Mouse (Mus musculus): ENCODE data around the gene Zbtb32. TPM values are rescaled to one million over a fixed set of nuclear protein-coding genes. Genes with fewer than 3 reads are reported as not detected.

The Zbtb32 gene
- total RNA-seq, 4 experiments from 2014 or later, result not detected

- DNase-seq (ENCODE audit: low spot score in 2 of 2), result no peak
Observed at GRCm38 (mm10) chr7:30549880-30550279, 48.8 kb downstream of the Zbtb32 start.

GRCm38 (mm10) chr7:30544327-30544726 lies 54.4 kb downstream of the Zbtb32 start:
- DNase-seq (ENCODE audit: low spot score in 2 of 2), result no peak

GRCm38 (mm10) chr7:30540572-30540971 lies 58.1 kb downstream of the Zbtb32 start:
- no peak for DNase-seq (ENCODE audit: low spot score in 2 of 2)

Small RNAs within 50 kb of the gene (microRNA-seq; reads per million reads assigned to microRNA genes)
- gene Gm38670 (0.63 to 0.88 reads per million in 2 experiments), gene Mir3569 (0.66 to 1.3 reads per million in 2 experiments)

Other genes starting within 250 kb of the Zbtb32 start
- gene Lrfn3, start 236.1 kb downstream of the Zbtb32 start, total RNA-seq (2022), result 10 to 100 TPM; 29.0 to 31.8 (median 31.0) TPM
- 100 to 1,000 TPM in 2 of 4 experiments, 10 to 100 TPM in 2; 25.2 to 334 (median 134) TPM for gene Tyrobp, start 185.1 kb downstream of the Zbtb32 start, total RNA-seq (2022)
- 1 to 10 TPM in 3 of 4 experiments, not detected in 1; 1.4 to 3.0 (median 2.1) TPM for gene Hcst, start 179.1 kb downstream of the Zbtb32 start, total RNA-seq (2022)
- gene Nfkbid, start 177.2 kb downstream of the Zbtb32 start, total RNA-seq (2022), result 1 to 10 TPM; 2.2 to 4.5 (median 2.8) TPM
- gene Aplp1, start 153.4 kb downstream of the Zbtb32 start, total RNA-seq (2022), result 1,000 to 10,000 TPM; 1,239 to 1,309 (median 1,269) TPM
- 10 to 100 TPM in 1 of 4 experiments, 1 to 10 TPM in 3; 5.5 to 10.2 (median 7.5) TPM for gene Kirrel2, start 141.2 kb downstream of the Zbtb32 start, total RNA-seq (2022)
- gene Nphs1, start 140.6 kb downstream of the Zbtb32 start, total RNA-seq (2022), result under 1 TPM; 0.68 to 0.82 (median 0.75) TPM
- gene Prodh2, start 105.3 kb downstream of the Zbtb32 start, total RNA-seq (2022), result not detected
- gene Arhgap33, start 63.8 kb downstream of the Zbtb32 start, total RNA-seq (2022), result 100 to 1,000 TPM; 177 to 184 (median 178) TPM
- 1 to 10 TPM; 5.5 to 8.1 (median 6.4) TPM for gene Hspb6, start 46.7 kb downstream of the Zbtb32 start, total RNA-seq (2022)
- 1 to 10 TPM; 3.4 to 4.4 (median 4.0) TPM for gene Proser3, start 46.6 kb downstream of the Zbtb32 start, total RNA-seq (2022)
- gene Lin37, start 39.1 kb downstream of the Zbtb32 start, total RNA-seq (2022), result 10 to 100 TPM; 33.8 to 45.0 (median 41.1) TPM
- gene U2af1l4, start 35.6 kb downstream of the Zbtb32 start, total RNA-seq (2022), result 10 to 100 TPM; 61.5 to 76.6 (median 71.7) TPM
- 1 to 10 TPM; 5.7 to 7.5 (median 6.3) TPM for gene Gm49396, start 35.6 kb downstream of the Zbtb32 start, total RNA-seq (2022)
- gene Psenen, start 35.3 kb downstream of the Zbtb32 start, total RNA-seq (2022), result 100 to 1,000 TPM in 3 of 4 experiments, 10 to 100 TPM in 1; 97.2 to 102 (median 101) TPM
- 1 to 10 TPM; 2.5 to 3.8 (median 2.8) TPM for gene Igflr1, start 33.5 kb downstream of the Zbtb32 start, total RNA-seq (2022)
- gene Kmt2b, start 10.2 kb downstream of the Zbtb32 start, total RNA-seq (2022), result 10 to 100 TPM; 43.7 to 52.9 (median 47.6) TPM
- gene Upk1a, start 13.9 kb upstream of the Zbtb32 start, total RNA-seq (2022), result under 1 TPM in 3 of 4 experiments, not detected in 1; 0.23 to 0.51 (median 0.35) TPM
- gene Cox6b1, start 27.2 kb upstream of the Zbtb32 start, total RNA-seq (2022), result 100 to 1,000 TPM; 641 to 753 (median 694) TPM
- gene Etv2, start 36.9 kb upstream of the Zbtb32 start, total RNA-seq (2022), result not detected
- gene Rbm42, start 51.4 kb upstream of the Zbtb32 start, total RNA-seq (2022), result 10 to 100 TPM; 57.5 to 68.0 (median 63.6) TPM
- 1 to 10 TPM; 5.6 to 9.1 (median 7.3) TPM for gene Haus5, start 66.1 kb upstream of the Zbtb32 start, total RNA-seq (2022)
- gene Pmis2, start 72.7 kb upstream of the Zbtb32 start, total RNA-seq (2022), result not detected
- not detected for gene 2200002J24Rik, start 100.0 kb upstream of the Zbtb32 start, total RNA-seq (2022)
- 1 to 10 TPM in 3 of 4 experiments, under 1 TPM in 1; 0.57 to 2.0 (median 1.6) TPM for gene Atp4a, start 113.3 kb upstream of the Zbtb32 start, total RNA-seq (2022)
- gene Tmem147, start 130.6 kb upstream of the Zbtb32 start, total RNA-seq (2022), result 100 to 1,000 TPM; 113 to 127 (median 115) TPM
- not detected for gene Gapdhs, start 144.8 kb upstream of the Zbtb32 start, total RNA-seq (2022)
- 10 to 100 TPM; 12.0 to 17.3 (median 13.7) TPM for gene Sbsn, start 152.6 kb upstream of the Zbtb32 start, total RNA-seq (2022)
- gene Dmkn, start 164.8 kb upstream of the Zbtb32 start, total RNA-seq (2022), result 1 to 10 TPM; 4.1 to 5.2 (median 4.7) TPM
- gene Krtdap, start 189.0 kb upstream of the Zbtb32 start, total RNA-seq (2022), result not detected
- gene Ffar2, start 224.9 kb upstream of the Zbtb32 start, total RNA-seq (2022), result not detected